Mouse (Mus musculus) lung, postnatal 0 days (tissue): Measurements from ENCODE around the gene Gm20388. TPM values are rescaled to one million over a fixed set of nuclear protein-coding genes. Genes with fewer than 3 reads are reported as not detected.
A peak's percentile ranks its signal among the peaks of the same experiment; 100 is the strongest.

Experiments used
- ATAC-seq: fragments of 200-750 bp; cut with Nextera tagmentation; 2 replicates; pipeline ENCODE4 v1.8.0; 2017; ENCODE audit warnings: moderate library complexity
- DNase-seq: peaks from one replicate; pipeline ENCODE4 v3.0.0-alpha.2; 2016; ENCODE audit warnings: low spot score
- H3K27ac ChIP-seq: fragments of 300-500 bp; sonication (generic); 2 replicates; pipeline ENCODE4 v1.5.1; 2014; ENCODE audit warnings: antibody characterized with exemption, mild to moderate bottlenecking, low read length, mixed read lengths
- H3K27me3 ChIP-seq: fragments of 300-500 bp; sonication (generic); replicated peaks from 2 replicates; pipeline ENCODE4 v1.6.1; 2014; ENCODE audit warnings: low read length, mixed read lengths; ENCODE audit not compliant: insufficient read depth
- H3K36me3 ChIP-seq: fragments of 300-500 bp; sonication (generic); 2 replicates; pipeline ENCODE4 v1.6.1; 2014; ENCODE audit warnings: low read length, mixed read lengths; ENCODE audit not compliant: insufficient read depth
- H3K4me1 ChIP-seq: fragments of 300-500 bp; sonication (generic); 2 replicates; pipeline ENCODE4 v1.6.1; 2014; ENCODE audit warnings: antibody characterized with exemption, low read depth, low read length, mixed read lengths; ENCODE audit not compliant: insufficient read depth
- H3K4me2 ChIP-seq: fragments of 300-500 bp; sonication (generic); replicated peaks from 2 replicates; pipeline ENCODE4 v1.6.1; 2014; ENCODE audit warnings: low read depth, mild to moderate bottlenecking, low read length, moderate library complexity, mixed read lengths
- H3K4me3 ChIP-seq: fragments of 300-500 bp; sonication (generic); 2 replicates; pipeline ENCODE4 v1.5.1; 2014; ENCODE audit warnings: low read depth, low read length
- H3K9ac ChIP-seq: fragments of 300-500 bp; sonication (generic); replicated peaks from 2 replicates; pipeline ENCODE4 v1.6.1; 2014; ENCODE audit warnings: low read depth, mild to moderate bottlenecking
- H3K9me3 ChIP-seq: fragments of 300-500 bp; sonication (generic); 2 replicates; pipeline ENCODE4 v1.6.1; 2016; ENCODE audit warnings: low read length, mixed read lengths
- CTCF ChIP-seq: IDR thresholded peaks from 2 replicates; pipeline ENCODE4 v1.5.1; 2016; ENCODE audit warnings: antibody characterized with exemption, mild to moderate bottlenecking
- EP300 ChIP-seq: IDR thresholded peaks from 2 replicates; pipeline ENCODE4 v1.6.1; 2016; ENCODE audit warnings: antibody characterized with exemption, mild to moderate bottlenecking, control low read depth
- WGBS: fragments of 180-500 bp; shearing (Covaris S2); extraction: QIAGEN DNeasy Blood & Tissue Kit; methylation state at CpG from one replicate; pipeline ENCODE4 v1.1.7; 2014; 5-methylcytosine and 5-hydroxymethylcytosine counted together
- polyA plus RNA-seq: library from polyadenylated mRNA; unstranded; fragments of >200 nt; fragmentation: Nextera tagmentation; extraction: Ambion mirVana; gene quantifications from 2 replicates; pipeline ENCODE4 v1.2.1, GENCODE M21; 2015

Gene Gm20388
- polyA plus RNA-seq, 1 experiment from 2014 or later: not detected

- Histone ChIP-seq H3K4me2 (no peak overlapping the region), H3K9ac (no peak overlapping the region), H3K4me1 (0 out of 2 replicates have a peak, but pooled peaks cover 3% of the 10 kb centered on the region), H3K9me3 (no peaks in the 10 kb centered on the region), H3K4me3 (no peak overlapping the region), H3K27ac (no peak overlapping the region), H3K27me3 (no peaks in the 10 kb centered on the region), H3K36me3 (no peaks in the 10 kb centered on the region)
- TF ChIP-seq CTCF (no peak), EP300 (no peak)
- 60% methylated on average over 5 of the region's 5 CpGs for WGBS
- ATAC-seq (peak; percentile 59), DNase-seq (peak; percentile 58)
These were observed 774.5 kb downstream of the Gm20388 start for GRCm38 (mm10) chr8:120685097-120685496.

GRCm38 (mm10) chr8:120685591-120685990 lies 775.0 kb downstream of the Gm20388 start:
- Histone ChIP-seq H3K27ac (peak overlapping the region; percentile 28; the same call in 1 of the 2 replicates), H3K4me3 (no peak overlapping the region), H3K4me2 (no peak overlapping the region), H3K4me1 (0 out of 2 replicates have a peak, but pooled peaks cover 3% of the 10 kb centered on the region), H3K36me3 (no peaks in the 10 kb centered on the region), H3K27me3 (no peaks in the 10 kb centered on the region), H3K9me3 (no peaks in the 10 kb centered on the region), H3K9ac (no peak overlapping the region)
- TF ChIP-seq EP300 (no peak), CTCF (no peak)
- 82% methylated on average over 8 of the region's 8 CpGs for WGBS
- ATAC-seq: no peak
- no peak for DNase-seq

- 80% methylated on average over 9 of the region's 13 CpGs for WGBS
- Histone ChIP-seq H3K9ac (no peak overlapping the region), H3K4me3 (no peak overlapping the region), H3K9me3 (no peaks in the 10 kb centered on the region), H3K27ac (no peak overlapping the region), H3K27me3 (no peaks in the 10 kb centered on the region), H3K4me2 (no peak overlapping the region), H3K4me1 (0 out of 2 replicates have a peak, but pooled peaks cover 3% of the 10 kb centered on the region), H3K36me3 (no peaks in the 10 kb centered on the region)
- DNase-seq (peak; percentile 42), ATAC-seq (peak; percentile 49)
- TF ChIP-seq CTCF (no peak), EP300 (no peak)
These were observed 775.4 kb downstream of the Gm20388 start for GRCm38 (mm10) chr8:120686051-120686450.

GRCm38 (mm10) chr8:120686576-120686975 lies 775.9 kb downstream of the Gm20388 start:
- WGBS: 77% methylated on average over 5 of the region's 5 CpGs

DNA sequence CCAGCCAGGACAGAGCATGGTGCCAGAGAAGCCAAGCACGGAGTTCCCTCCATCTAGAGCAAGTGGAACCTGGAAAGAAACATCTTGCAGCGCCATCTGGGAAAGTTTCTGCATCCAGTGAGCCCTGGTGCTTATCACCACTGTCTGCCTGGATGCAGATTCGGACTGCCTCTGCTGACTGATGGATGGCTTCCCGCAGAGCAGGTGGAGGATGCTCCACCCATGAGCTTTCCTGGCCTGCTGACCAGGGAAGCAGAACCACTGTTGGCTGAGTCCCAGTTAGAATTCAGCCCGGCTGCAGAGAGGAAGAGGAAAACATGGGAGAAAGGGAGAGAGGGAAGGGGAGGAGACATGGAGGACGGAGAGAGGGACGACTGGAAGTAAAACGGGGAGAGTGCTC lies 777.1 kb downstream of the Gm20388 start:
- H3K36me3 ChIP-seq: no peaks in the 10 kb centered on the region
- TF ChIP-seq EP300 (no peak), CTCF (no peak)
- H3K4me3 ChIP-seq: no peak overlapping the region
- 53% methylated on average over 8 of the region's 8 CpGs for WGBS
- DNase-seq (no peak), ATAC-seq (no peak)
- no peak overlapping the region for H3K9ac ChIP-seq
- no peaks in the 10 kb centered on the region for H3K27me3 ChIP-seq
- no peak overlapping the region for H3K4me2 ChIP-seq
- H3K4me1 ChIP-seq: 0 out of 2 replicates have a peak, but pooled peaks cover 3% of the 10 kb centered on the region
- no peaks in the 10 kb centered on the region for H3K9me3 ChIP-seq
- no peak overlapping the region for H3K27ac ChIP-seq

More at GRCm38 (mm10) chr8:120686576-120686975, 775.9 kb downstream of the Gm20388 start:
- H3K4me3 ChIP-seq: no peak overlapping the region
- TF ChIP-seq EP300 (no peak), CTCF (no peak)
- no peak overlapping the region for H3K9ac ChIP-seq
- H3K27me3 ChIP-seq: no peaks in the 10 kb centered on the region
- no peaks in the 10 kb centered on the region for H3K36me3 ChIP-seq
- ATAC-seq: no peak
- no peak overlapping the region for H3K27ac ChIP-seq
- H3K4me2 ChIP-seq: no peak overlapping the region
- no peak for DNase-seq
- no peaks in the 10 kb centered on the region for H3K9me3 ChIP-seq
- H3K4me1 ChIP-seq: 0 out of 2 replicates have a peak, but pooled peaks cover 3% of the 10 kb centered on the region

DNA sequence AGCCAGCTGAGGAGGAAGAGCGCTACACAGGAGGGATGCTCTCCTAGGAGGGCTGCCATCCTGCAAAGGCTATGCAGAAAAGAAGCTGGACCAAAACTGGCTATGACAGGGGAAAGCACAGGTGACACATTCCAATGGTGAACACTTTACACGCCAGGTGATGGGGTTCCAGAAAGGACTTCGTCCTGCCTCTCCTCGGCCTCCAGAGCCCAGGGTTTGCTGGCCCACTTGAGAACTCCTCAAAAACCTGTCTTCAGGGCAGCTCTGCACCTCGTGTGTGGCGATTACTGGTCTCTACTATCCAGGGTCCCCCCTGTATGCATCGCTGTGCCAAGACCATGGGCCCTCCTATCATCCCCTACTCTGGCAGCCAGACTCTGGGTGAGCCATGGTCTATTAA lies 777.9 kb downstream of the Gm20388 start:
- Histone ChIP-seq H3K4me2 (no peak overlapping the region), H3K4me1 (0 out of 2 replicates have a peak, but pooled peaks cover 3% of the 10 kb centered on the region), H3K4me3 (no peak overlapping the region), H3K36me3 (no peaks in the 10 kb centered on the region), H3K9me3 (no peaks in the 10 kb centered on the region), H3K9ac (no peak overlapping the region), H3K27me3 (no peaks in the 10 kb centered on the region), H3K27ac (no peak overlapping the region)
- TF ChIP-seq CTCF: no peak
- no peak for TF ChIP-seq EP300
- DNase-seq: no peak
- 77% methylated on average over 7 of the region's 7 CpGs for WGBS
- ATAC-seq: no peak

DNA sequence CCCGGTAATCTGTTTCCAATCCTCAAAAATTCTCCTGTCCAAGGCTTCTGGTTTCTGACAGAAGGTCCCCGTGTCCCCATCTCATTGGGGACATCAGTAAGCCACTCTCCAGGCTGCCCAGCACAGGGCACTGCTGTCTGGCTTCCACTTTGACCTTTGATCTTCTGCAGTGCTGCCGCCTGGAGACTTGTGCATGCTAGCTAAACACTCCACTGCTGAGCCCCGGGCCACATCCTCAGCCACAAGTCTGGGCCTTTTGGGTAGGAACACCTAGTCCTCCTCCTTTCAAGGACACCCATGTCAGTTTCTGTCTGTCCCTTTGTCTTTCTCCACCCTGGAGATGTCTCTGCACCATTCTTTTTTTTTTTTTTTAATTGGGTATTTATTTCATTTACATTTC lies 782.3 kb downstream of the Gm20388 start:
- DNase-seq (no peak), ATAC-seq (no peak)
- 49% methylated on average over 4 of the region's 4 CpGs for WGBS
- Histone ChIP-seq H3K4me2 (no peak overlapping the region), H3K4me1 (peaks cover 5% of the 10 kb centered on the region; the same call in 1 of the 2 replicates), H3K9ac (no peak overlapping the region), H3K4me3 (no peak overlapping the region), H3K27ac (no peak overlapping the region), H3K9me3 (no peaks in the 10 kb centered on the region), H3K27me3 (no peaks in the 10 kb centered on the region), H3K36me3 (no peaks in the 10 kb centered on the region)
- TF ChIP-seq CTCF (no peak), EP300 (no peak)
